Mouse (Mus musculus): Measurements from ENCODE around the gene Zrsr1. TPM values are rescaled to one million over a fixed set of nuclear protein-coding genes. Genes with fewer than 3 reads are reported as not detected.

The Zrsr1 gene
- total and polyA plus RNA-seq, 3 experiments = 4.0 to 9.3 (median 4.8) TPM

DNA sequence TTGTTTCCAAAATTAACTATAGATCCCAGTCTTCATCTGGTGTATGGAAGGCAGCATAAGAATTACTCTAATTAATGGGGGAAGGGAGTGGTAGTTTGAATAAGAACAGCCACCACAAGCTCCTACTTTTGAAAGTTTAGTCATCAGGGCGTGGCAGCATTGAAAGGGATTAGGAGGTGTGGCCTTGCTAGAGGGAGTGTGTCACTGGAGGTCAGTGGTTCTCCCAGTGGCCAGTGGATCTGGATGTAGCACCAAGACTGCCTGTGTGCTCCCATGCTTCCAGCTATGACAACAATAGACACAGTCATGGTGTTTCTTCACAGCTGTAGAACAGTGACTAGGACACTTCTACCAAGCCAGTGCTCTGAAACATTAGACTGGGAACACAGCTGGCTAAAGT, 22.7 kb upstream of the Zrsr1 start:
- dilution Hi-C loops (cut with MboI; ENCODE audit: extremely low pct_ligation_motif_present, extremely low pct_unique_long_range_greater_than_20kb, low sequenced_read_pairs) (no loop called here), in situ Hi-C loops (cut with MboI; ENCODE audit: low pct_ligation_motif_present, low pct_unique_long_range_greater_than_20kb, low sequenced_read_pairs) (no loop called here)
- H3K27me3 ChIP-seq (replicated peaks) = no peaks in the 10 kb centered on the region
- no peaks in the 10 kb centered on the region for H3K9me3 ChIP-seq (replicated peaks; ENCODE audit: low read length)
- H3K4me3 ChIP-seq (replicated peaks in 1 of 3; ENCODE audit: low read depth in 2 of 3, low read length in 2 of 3, poor library complexity in 1 of 3) = no peak overlapping the region
- H3K36me3 ChIP-seq (replicated peaks in 1 of 2; ENCODE audit: control insufficient read depth in 1 of 2, insufficient read depth in 1 of 2, low read length in 1 of 2) = peaks cover 0 to 9% of the 10 kb centered on the region in 2 experiments
- H3K9ac ChIP-seq (ENCODE audit: insufficient read depth, low read depth) = no peak overlapping the region
- H3K79me2 ChIP-seq (replicated peaks; ENCODE audit: control insufficient read depth, extremely low read depth, insufficient read depth, poor library complexity, severe bottlenecking) = no peaks in the 10 kb centered on the region
- H3K27ac ChIP-seq (ENCODE audit: insufficient read depth, low read depth) = no peak overlapping the region
- H3K4me1 ChIP-seq (ENCODE audit: control insufficient read depth in 1 of 2, insufficient read depth in 2 of 2) = peaks cover 13 to 53% of the 10 kb centered on the region in 2 experiments
- H3K4me2 ChIP-seq (ENCODE audit: insufficient read depth, low read depth, poor library complexity, severe bottlenecking) = no peak overlapping the region
- DNase-seq (ENCODE audit: extremely low read depth) = no peak
- TF ChIP-seq USF1 (IDR thresholded peaks at IDR 0.05; ENCODE audit: low read depth, low read length) (no peak), HCFC1 (IDR thresholded peaks at IDR 0.05; ENCODE audit: low read depth, low read length) (no peak), CHD2 (IDR thresholded peaks at IDR 0.05; ENCODE audit: low read length) (no peak), POLR2A (IDR thresholded peaks at IDR 0.05; ENCODE audit: low read depth, low read length) (no peak), MAZ (IDR thresholded peaks at IDR 0.05; ENCODE audit: low read depth, low read length) (no peak), KAT2A (IDR thresholded peaks at IDR 0.05; ENCODE audit: insufficient replicate concordance, low read length) (no peak), JUND (conservative IDR thresholded peaks at IDR 0.05; ENCODE audit: low read depth, low read length) (no peak), ZC3H11A (IDR thresholded peaks at IDR 0.05; ENCODE audit: low read depth, low read length) (no peak), RCOR1 (conservative IDR thresholded peaks at IDR 0.05; ENCODE audit: low read depth, low read length) (no peak), NELFE (IDR thresholded peaks at IDR 0.05; ENCODE audit: low read depth, low read length) (no peak), ETS1 (conservative IDR thresholded peaks at IDR 0.05; ENCODE audit: low read depth, low read length) (no peak), USF2 (conservative IDR thresholded peaks at IDR 0.05; ENCODE audit: low read depth, low read length) (no peak), SMC3 (IDR thresholded peaks at IDR 0.05; ENCODE audit: low read depth, low read length) (no peak), JUN (IDR thresholded peaks at IDR 0.05; ENCODE audit: insufficient read depth, low read depth, low read length) (no peak), ELF1 (IDR thresholded peaks at IDR 0.05; ENCODE audit: low read depth, low read length) (no peak), MAFK (IDR thresholded peaks at IDR 0.05; ENCODE audit: insufficient replicate concordance, low read length) (no peak), MYC (IDR thresholded peaks at IDR 0.05; ENCODE audit: low read depth, low read length) (no peak), ZMIZ1 (IDR thresholded peaks at IDR 0.05; ENCODE audit: low read depth, low read length) (no peak)

DNA sequence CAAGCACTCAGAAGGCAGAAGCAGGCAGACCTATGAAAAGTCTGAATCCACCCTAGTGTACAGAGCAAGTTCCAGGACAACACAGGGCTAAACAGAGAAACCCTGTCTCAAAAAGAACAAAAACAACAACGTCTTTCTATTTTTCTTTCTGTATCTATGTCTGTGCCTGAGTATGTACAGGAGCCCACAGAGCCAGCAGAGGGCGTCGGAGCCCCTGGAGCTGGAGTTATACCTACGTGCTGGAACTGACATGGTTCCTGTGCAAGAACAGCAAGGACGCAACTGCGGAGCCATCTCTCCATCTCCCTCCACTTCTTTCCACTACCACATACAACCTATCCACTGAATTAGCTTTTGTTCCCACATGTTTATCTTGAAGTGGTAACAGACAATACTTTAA, 21.7 kb upstream of the Zrsr1 start:
- peak; percentile 21 for TF ChIP-seq RAD21 (IDR thresholded peaks at IDR 0.05; ENCODE audit: low read depth, low read length)
- TF ChIP-seq CTCF (conservative IDR thresholded peaks at IDR 0.05 in 1 of 2, IDR thresholded peaks at IDR 0.05 in 1 of 2; ENCODE audit: low read depth in 2 of 2, low read length in 2 of 2) = peak in 1 of 2 experiments; percentile 58; a peak in 3 of 4 replicates
- TF ChIP-seq SMC3 (IDR thresholded peaks at IDR 0.05; ENCODE audit: low read depth, low read length) = peak; percentile 50
- TF ChIP-seq IRF4 (IDR thresholded peaks at IDR 0.05; ENCODE audit: low read depth, low read length) = no peak
- TF ChIP-seq MAZ (IDR thresholded peaks at IDR 0.05; ENCODE audit: low read depth, low read length) = no peak
- H3K4me1 ChIP-seq (ENCODE audit: control insufficient read depth in 1 of 2, insufficient read depth in 2 of 2) = peaks cover 13 to 55% of the 10 kb centered on the region in 2 experiments
- in situ Hi-C loops (cut with MboI; ENCODE audit: low pct_ligation_motif_present, low pct_unique_long_range_greater_than_20kb, low sequenced_read_pairs) (loop anchor here (5.0 to 10.0 kb wide), 2 partner anchors 258 to 725 kb away; no protein-coding TSS in a partner anchor), dilution Hi-C loops (cut with MboI; ENCODE audit: extremely low pct_ligation_motif_present, extremely low pct_unique_long_range_greater_than_20kb, low sequenced_read_pairs) (no loop called here)
- H3K36me3 ChIP-seq (replicated peaks in 1 of 2; ENCODE audit: control insufficient read depth in 1 of 2, insufficient read depth in 1 of 2, low read length in 1 of 2) = peaks cover 0 to 10% of the 10 kb centered on the region in 2 experiments
- H3K27ac ChIP-seq (ENCODE audit: insufficient read depth, low read depth) = no peak overlapping the region
- no peaks in the 10 kb centered on the region for H3K9me3 ChIP-seq (replicated peaks; ENCODE audit: low read length)
- 0 out of 2 replicates have a peak, but pooled peaks cover under 1% of the 10 kb centered on the region for H3K79me2 ChIP-seq (replicated peaks; ENCODE audit: control insufficient read depth, extremely low read depth, insufficient read depth, poor library complexity, severe bottlenecking)
- H3K4me3 ChIP-seq (replicated peaks in 1 of 3; ENCODE audit: low read depth in 2 of 3, low read length in 2 of 3, poor library complexity in 1 of 3) = no peak overlapping the region
- no peak for DNase-seq (ENCODE audit: extremely low read depth)
- H3K4me2 ChIP-seq (ENCODE audit: insufficient read depth, low read depth, poor library complexity, severe bottlenecking) = no peak overlapping the region
- no peaks in the 10 kb centered on the region for H3K27me3 ChIP-seq (replicated peaks)
- H3K9ac ChIP-seq (ENCODE audit: insufficient read depth, low read depth) = no peak overlapping the region

All from CH12.LX (cell line).